Mouse (Mus musculus): ENCODE results near the gene Cypt1. TPM values are rescaled to one million over a fixed set of nuclear protein-coding genes. Genes with fewer than 3 reads are reported as not detected.

Cypt1 gene
- not detected in 2 replicates for polyA plus RNA-seq (2015; fragmentation: Nextera tagmentation; extraction: Ambion mirVana)

GRCm38 (mm10) chrX:16522569-16522968 is at the start of gene Cypt1:
Gene Cypt1 (plus strand): TSS chrX:16522869.
- no peaks in the 10 kb centered on the region for H3K9me3 ChIP-seq
- no peak for ATAC-seq
- H3K27ac ChIP-seq, result no peak within 1 kb of the TSS
- no peaks in the 10 kb centered on the region for H3K4me1 ChIP-seq (replicated peaks)
- H3K4me3 ChIP-seq (replicated peaks), result no peak within 1 kb of the TSS
- WGBS, result 95% methylated on average over 3 of the region's 3 CpGs
- H3K9ac ChIP-seq, result no peak within 1 kb of the TSS
- H3K4me2 ChIP-seq (replicated peaks), result no peak within 1 kb of the TSS
- no peaks in the 10 kb centered on the region for H3K27me3 ChIP-seq (replicated peaks)
- H3K36me3 ChIP-seq, result no peaks in the 10 kb centered on the region

- no peak for ATAC-seq
- H3K27me3 ChIP-seq (replicated peaks), result no peaks in the 10 kb centered on the region
- no peak overlapping the region for H3K4me2 ChIP-seq (replicated peaks)
- H3K4me3 ChIP-seq (replicated peaks), result no peak overlapping the region
- H3K9me3 ChIP-seq, result no peaks in the 10 kb centered on the region
- no peaks in the 10 kb centered on the region for H3K4me1 ChIP-seq (replicated peaks)
- H3K9ac ChIP-seq, result no peak overlapping the region
- H3K36me3 ChIP-seq, result no peaks in the 10 kb centered on the region
- no peak overlapping the region for H3K27ac ChIP-seq
Observed at GRCm38 (mm10) chrX:16546806-16547205, 24.1 kb downstream of the Cypt1 start.

- Histone ChIP-seq H3K36me3 (no peaks in the 10 kb centered on the region), H3K4me3 (replicated peaks) (no peak overlapping the region), H3K27me3 (replicated peaks) (no peaks in the 10 kb centered on the region), H3K9ac (no peak overlapping the region), H3K9me3 (no peaks in the 10 kb centered on the region), H3K4me2 (replicated peaks) (no peak overlapping the region), H3K4me1 (replicated peaks) (no peaks in the 10 kb centered on the region), H3K27ac (no peak overlapping the region)
- no peak for ATAC-seq
- 24% methylated on average over 1 of the region's 1 CpGs for WGBS
Observed at GRCm38 (mm10) chrX:16557061-16557460, 34.4 kb downstream of the Cypt1 start.

GRCm38 (mm10) chrX:16558501-16558900 is 35.8 kb downstream of the Cypt1 start:
- no peak overlapping the region for H3K4me2 ChIP-seq (replicated peaks)
- H3K36me3 ChIP-seq, result no peaks in the 10 kb centered on the region
- no peaks in the 10 kb centered on the region for H3K27me3 ChIP-seq (replicated peaks)
- no peak overlapping the region for H3K4me3 ChIP-seq (replicated peaks)
- no peak overlapping the region for H3K9ac ChIP-seq
- H3K27ac ChIP-seq, result no peak overlapping the region
- no peaks in the 10 kb centered on the region for H3K4me1 ChIP-seq (replicated peaks)
- no peak for ATAC-seq
- no peaks in the 10 kb centered on the region for H3K9me3 ChIP-seq

Other genes starting within 250 kb of the Cypt1 start
- gene Maoa, start 96.8 kb downstream of the Cypt1 start, polyA plus RNA-seq (2015; fragmentation: Nextera tagmentation; extraction: Ambion mirVana), result 16.2 and 16.6 TPM in 2 replicates